Mouse (Mus musculus) ovary, postnatal 14 days (tissue): Measurements from ENCODE around the gene Cit.

Source experiments
- DNase-seq: peaks from one replicate; pipeline ENCODE4 v3.0.0; 2022; ENCODE audit warnings: low spot score

Gene Cit

DNA sequence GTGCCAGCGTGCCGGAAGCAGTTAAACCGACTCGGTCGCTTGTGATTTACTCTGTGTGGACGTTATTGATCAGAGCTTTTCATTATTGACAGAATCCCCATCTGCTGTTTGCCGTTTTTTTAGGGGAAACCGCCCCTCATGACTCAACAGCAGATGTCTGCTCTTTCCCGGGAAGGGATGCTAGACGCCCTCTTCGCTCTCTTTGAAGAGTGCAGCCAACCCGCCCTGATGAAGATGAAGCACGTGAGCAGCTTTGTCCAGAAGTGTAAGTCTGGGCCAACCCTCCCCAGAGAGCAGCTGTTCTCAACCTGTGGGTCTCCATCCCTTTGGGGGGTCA lies 5.9 kb downstream of the Cit start:
- DNase-seq: no peak

DNA sequence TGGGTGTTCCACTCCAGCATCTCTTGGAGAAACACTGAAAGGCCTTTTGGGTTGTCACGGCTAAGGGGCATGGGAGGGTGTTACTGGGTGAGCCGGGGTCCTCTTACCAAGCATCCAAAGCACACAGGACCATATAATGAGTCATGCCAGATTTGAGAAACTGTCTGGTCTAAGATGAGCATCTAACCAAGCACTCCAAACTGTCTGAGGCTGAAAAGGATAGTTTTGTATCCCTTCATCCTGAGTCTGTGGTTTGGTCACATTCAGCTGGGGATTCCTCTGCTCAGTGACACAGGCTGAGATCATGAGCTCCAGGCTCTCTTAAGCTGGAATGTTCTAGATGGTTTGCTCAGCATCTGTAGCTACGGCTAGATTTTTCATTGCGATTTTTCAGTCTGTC lies 7.4 kb downstream of the Cit start:
- DNase-seq: no peak

DNA sequence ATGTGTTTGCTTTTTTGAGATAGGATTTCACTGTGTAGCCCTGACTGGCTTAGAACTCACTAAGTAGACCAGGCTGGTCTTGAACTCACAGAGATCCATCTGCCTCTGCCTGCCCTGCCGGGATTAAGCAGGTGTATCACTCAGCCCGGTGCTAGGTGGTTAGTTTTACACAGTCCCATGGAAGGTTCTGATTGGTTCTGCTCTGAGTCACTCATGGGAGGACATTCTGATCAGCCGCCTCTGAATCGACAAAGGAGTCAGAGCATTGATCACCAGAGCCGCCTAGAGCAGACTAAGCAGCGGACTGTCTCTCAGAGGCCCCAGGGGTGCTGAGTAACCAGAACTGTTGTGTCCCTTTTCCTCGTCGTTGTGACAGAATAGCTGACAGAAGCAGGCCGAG lies 8.6 kb downstream of the Cit start:
- no peak for DNase-seq

DNA sequence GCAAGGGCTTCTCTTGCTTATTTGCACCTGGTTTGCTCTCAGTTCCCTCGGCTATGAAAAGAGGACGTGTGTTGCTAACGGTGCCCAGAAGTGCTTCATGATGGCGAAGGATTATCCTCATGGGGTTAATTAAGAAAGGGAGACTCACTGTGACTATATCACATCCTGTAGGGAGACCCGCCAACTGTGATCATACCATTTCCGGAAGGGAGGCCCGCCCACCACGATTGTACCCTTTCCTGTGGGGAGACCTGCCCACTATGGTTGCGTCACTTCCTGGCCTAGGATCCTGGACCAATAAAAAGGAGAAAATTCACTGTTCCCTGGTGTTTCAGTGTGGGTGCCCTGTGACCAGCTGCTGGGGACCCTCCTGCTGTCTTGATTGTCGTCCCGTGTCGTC lies 9.3 kb downstream of the Cit start:
- DNase-seq: no peak

DNA sequence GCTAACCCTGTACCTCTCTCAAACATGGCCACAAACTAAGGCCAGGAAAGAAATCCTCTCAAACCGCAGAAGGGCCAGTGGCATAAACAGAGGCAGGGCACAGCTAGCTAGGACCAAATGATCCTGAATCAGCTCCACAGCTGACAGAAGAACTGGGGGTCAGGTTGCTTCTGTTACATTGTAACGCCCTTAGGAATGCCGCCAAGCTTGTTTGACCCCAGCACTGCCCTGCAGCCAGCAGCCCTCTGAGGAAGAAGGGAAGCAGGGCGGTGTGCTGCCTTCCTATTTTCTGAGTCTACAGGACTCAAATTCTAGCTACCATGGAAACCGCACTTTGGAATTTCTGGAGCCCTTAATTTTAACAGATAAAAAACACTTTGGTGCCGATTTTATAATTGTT lies 13.6 kb downstream of the Cit start:
- no peak for DNase-seq

GRCm38 (mm10) chr5:115859461-115859860 lies 14.4 kb downstream of the Cit start:
- no peak for DNase-seq

DNA sequence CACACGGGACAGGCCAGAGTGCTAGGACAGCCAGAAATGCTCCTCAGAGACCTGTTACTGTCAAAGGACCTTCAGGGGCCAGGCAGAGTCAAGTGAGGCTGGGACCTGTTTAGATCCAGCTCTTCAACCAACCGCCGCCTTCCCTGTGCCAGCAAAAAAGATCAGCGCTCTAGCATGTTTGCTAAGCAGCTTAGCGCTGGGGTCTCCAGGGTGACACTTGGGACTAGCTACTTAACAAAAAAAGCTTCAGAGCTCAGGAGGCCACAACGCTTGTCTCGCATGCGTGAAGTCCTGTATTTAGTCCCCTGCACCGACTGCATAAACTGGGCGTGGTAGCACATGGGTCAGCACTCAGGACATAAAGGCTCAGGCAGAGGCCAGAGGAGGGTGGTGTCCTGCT lies 16.9 kb downstream of the Cit start:
- DNase-seq: no peak

GRCm38 (mm10) chr5:115862439-115862838 lies 17.4 kb downstream of the Cit start:
- DNase-seq: no peak

GRCm38 (mm10) chr5:115866296-115866695 lies 21.2 kb downstream of the Cit start:
- DNase-seq: no peak

- no peak for DNase-seq
Observed at GRCm38 (mm10) chr5:115868540-115868939, 23.5 kb downstream of the Cit start.

- DNase-seq: no peak
Observed at GRCm38 (mm10) chr5:115869198-115869597, 24.1 kb downstream of the Cit start.

GRCm38 (mm10) chr5:115871153-115871552 lies 26.1 kb downstream of the Cit start:
- DNase-seq: no peak

DNA sequence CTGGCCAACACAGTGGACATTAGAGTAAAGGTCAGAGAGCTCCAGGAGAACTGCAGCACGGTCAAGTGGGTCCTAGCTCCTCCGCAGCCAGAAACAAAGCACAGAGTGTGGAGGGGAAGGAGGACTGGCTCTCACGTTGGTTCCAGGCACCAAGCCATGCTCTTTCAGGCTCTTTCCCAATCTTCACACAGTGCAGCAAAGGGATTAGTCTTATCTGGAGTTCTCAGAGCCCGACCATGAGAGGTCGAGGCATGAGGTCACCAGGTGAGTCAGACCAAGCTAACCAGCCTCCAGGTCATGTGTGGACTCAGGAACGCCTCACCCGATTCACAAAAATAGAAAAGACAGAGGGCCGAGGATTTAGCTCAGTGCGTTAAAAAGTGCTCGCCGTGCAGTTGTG lies 27.0 kb downstream of the Cit start:
- DNase-seq: no peak

GRCm38 (mm10) chr5:115872956-115873355 lies 27.9 kb downstream of the Cit start:
- DNase-seq: no peak

- DNase-seq: no peak
Observed at GRCm38 (mm10) chr5:115877425-115877824, 32.3 kb downstream of the Cit start.

GRCm38 (mm10) chr5:115882165-115882564 lies 37.1 kb downstream of the Cit start:
- DNase-seq: no peak

DNA sequence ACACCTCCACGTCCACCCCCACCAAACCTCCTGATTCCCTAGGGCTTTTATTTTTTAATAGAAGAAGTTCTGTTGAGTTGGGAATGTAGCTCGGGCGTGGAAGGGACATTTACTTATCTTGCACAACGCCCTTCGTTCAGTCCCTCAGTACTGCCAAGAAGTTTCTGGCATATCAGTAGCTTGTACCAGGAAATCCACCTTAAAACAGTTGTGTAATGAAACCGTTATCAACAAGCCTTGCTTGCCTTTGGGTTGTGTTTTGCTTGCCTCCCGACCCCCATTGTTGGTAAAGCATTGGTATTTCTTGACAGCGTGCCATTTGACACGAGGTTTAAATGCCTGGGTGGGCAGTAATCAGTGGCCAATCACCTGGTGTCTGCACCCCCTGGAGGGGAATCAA lies 39.4 kb downstream of the Cit start:
- no peak for DNase-seq

DNA sequence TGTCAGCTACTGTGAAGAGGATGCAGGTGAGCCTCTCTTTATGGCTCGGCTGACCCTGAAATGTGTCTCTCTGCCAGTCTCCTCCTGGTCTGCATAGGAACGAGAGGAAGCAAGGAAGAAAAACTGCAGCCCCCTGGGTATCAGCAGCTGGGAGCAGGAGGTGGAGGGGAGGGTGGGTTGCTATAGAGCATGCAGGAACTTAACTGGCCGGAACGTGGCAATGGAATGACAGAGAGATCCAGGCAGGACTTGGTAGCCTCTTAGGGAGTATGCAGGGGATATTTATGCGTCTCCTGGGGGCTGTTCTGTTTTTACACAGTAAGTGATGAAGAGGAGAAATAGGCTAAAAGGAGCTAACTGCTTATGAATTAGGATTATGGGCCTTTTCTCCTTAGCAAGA lies 48.7 kb downstream of the Cit start:
- no peak for DNase-seq

GRCm38 (mm10) chr5:115897036-115897435 lies 52.0 kb downstream of the Cit start:
- no peak for DNase-seq

GRCm38 (mm10) chr5:115907037-115908009 lies 62.2 kb downstream of the Cit start:
- no peak for DNase-seq

DNA sequence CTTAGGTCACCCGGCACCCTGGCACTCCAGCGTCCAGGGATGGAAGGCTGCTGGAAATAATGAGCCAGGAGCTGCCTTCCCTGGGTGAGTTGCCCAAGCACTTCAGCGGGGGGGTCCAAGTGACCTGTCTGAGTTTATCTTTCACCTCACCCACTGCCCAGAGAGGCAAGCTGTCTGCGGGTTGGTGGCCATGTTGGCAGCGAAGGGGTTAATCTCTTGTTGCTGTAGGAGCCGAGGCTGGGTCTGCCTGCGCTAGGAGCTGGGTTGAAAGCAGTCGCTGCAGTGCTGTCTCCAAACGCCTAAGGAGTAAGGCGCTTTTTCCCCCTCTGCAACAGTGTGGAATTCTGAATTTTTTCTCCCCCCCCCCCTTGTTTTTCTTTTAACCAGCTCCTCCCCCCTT lies 63.2 kb downstream of the Cit start:
- DNase-seq: no peak

- no peak for DNase-seq
Observed at GRCm38 (mm10) chr5:115908699-115909098, 63.6 kb downstream of the Cit start.

- DNase-seq: peak; percentile 33
Observed at GRCm38 (mm10) chr5:115909106-115909505, 64.0 kb downstream of the Cit start.

DNA sequence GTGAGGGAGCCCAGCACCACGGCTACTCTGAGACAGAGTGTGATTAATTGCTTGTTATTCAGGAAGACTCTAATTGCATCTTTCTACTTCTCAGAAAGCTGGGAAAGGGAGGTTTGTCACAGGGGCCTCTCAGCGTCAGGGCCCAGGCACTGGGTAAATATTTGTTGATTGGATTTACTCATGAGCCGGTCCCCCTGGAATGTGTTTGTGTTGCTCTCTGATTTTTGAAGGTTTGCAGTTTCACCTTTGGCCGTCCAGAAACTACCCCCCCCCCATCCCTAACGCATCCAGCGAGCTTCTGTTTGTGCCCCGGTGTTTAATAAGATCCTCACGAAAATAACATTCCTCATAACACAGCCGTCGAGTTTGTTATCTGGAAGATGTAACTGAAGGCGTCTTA lies 65.4 kb downstream of the Cit start:
- DNase-seq: no peak
